Mouse (Mus musculus): ENCODE measurements around the gene Rfx4.

- no peak for TF ChIP-seq CTCF (IDR thresholded peaks at IDR 0.05)
- no peak for TF ChIP-seq EP300 (IDR thresholded peaks at IDR 0.05)
These were observed 171.0 kb downstream of the Rfx4 start for GRCm38 (mm10) chr10:84926885-84927284.
